Mouse (Mus musculus): ENCODE data around the gene Adprm. TPM values are rescaled to one million over a fixed set of nuclear protein-coding genes. Genes with fewer than 3 reads are reported as not detected.
A peak's percentile ranks its signal among the peaks of the same experiment; 100 is the strongest.

The Adprm gene
- total and polyA plus RNA-seq, 2 experiments from 2014 or later: 22.2 to 24.6 TPM

GRCm38 (mm10) chr11:67083239-67083638, 30.8 kb upstream of the Adprm start:
- no peak overlapping the region for H3K4me2 ChIP-seq (ENCODE audit: low read depth)
- TF ChIP-seq CTCF (IDR thresholded peaks at IDR 0.05; ENCODE audit: low read depth): no peak
- 59% methylated on average over 6 of the region's 6 CpGs for WGBS

DNA sequence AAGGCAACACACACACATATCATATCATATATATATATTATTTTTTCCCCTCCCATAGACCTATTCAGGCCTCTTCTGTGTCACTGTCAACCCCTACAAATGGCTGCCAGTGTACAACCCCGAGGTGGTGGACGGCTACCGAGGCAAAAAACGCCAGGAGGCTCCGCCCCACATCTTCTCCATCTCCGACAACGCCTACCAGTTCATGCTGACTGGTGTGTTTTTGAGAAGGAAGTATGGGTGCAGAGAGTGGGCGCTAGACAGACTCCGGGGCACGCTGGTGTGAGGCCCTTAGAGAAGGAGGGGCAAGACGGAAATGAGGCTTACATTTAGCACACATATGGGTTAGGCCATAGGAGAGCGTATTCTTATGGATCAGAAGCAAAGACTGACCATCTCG, 30.4 kb upstream of the Adprm start:
- Histone ChIP-seq H3K4me2 (ENCODE audit: low read depth) (no peak overlapping the region), H3K36me3 (ENCODE audit: insufficient read depth) (no peaks in the 10 kb centered on the region), H3K27me3 (ENCODE audit: insufficient read depth, low read length) (peaks cover 7% of the 10 kb centered on the region), H3K27ac (ENCODE audit: low read depth, low read length) (no peak overlapping the region), H3K9ac (no peak overlapping the region), H3K9me3 (ENCODE audit: low read length) (no peaks in the 10 kb centered on the region), H3K4me1 (ENCODE audit: insufficient read depth) (no peaks in the 10 kb centered on the region), H3K4me3 (ENCODE audit: low read depth, low read length) (no peak overlapping the region)
- DNase-seq (no peak), ATAC-seq (no peak)
- WGBS: 87% methylated on average over 13 of the region's 13 CpGs
- TF ChIP-seq CTCF (IDR thresholded peaks at IDR 0.05; ENCODE audit: low read depth): no peak

More at GRCm38 (mm10) chr11:67083239-67083638, 30.8 kb upstream of the Adprm start:
- Histone ChIP-seq H3K27ac (ENCODE audit: low read depth, low read length) (no peak overlapping the region), H3K9ac (no peak overlapping the region), H3K9me3 (ENCODE audit: low read length) (no peaks in the 10 kb centered on the region), H3K36me3 (ENCODE audit: insufficient read depth) (no peaks in the 10 kb centered on the region), H3K4me1 (ENCODE audit: insufficient read depth) (no peaks in the 10 kb centered on the region), H3K4me3 (ENCODE audit: low read depth, low read length) (no peak overlapping the region), H3K27me3 (ENCODE audit: insufficient read depth, low read length) (peaks cover 7% of the 10 kb centered on the region)
- no peak for ATAC-seq
- no peak for DNase-seq

DNA sequence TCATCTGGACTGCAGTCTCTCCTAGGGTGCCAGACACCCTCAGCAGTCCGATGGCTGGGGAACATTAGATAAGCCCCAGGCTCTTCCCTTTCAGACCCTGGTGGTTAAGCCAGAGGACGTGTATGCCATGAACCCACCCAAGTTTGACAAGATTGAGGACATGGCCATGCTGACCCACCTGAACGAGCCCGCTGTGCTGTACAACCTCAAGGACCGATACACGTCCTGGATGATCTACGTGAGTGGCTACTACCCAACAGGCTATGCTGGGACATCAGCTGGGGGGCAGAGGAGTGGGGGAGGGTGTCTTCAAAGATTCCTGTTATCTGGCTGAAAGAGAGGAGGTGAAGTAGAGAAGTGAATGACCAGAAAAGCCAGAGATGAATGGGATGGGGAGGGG, 29.8 kb upstream of the Adprm start:
- Histone ChIP-seq H3K9ac (no peak overlapping the region), H3K27ac (ENCODE audit: low read depth, low read length) (no peak overlapping the region), H3K36me3 (ENCODE audit: insufficient read depth) (no peaks in the 10 kb centered on the region), H3K4me1 (ENCODE audit: insufficient read depth) (no peaks in the 10 kb centered on the region), H3K27me3 (ENCODE audit: insufficient read depth, low read length) (peaks cover 7% of the 10 kb centered on the region), H3K9me3 (ENCODE audit: low read length) (no peaks in the 10 kb centered on the region), H3K4me2 (ENCODE audit: low read depth) (no peak overlapping the region), H3K4me3 (ENCODE audit: low read depth, low read length) (no peak overlapping the region)
- DNase-seq: no peak
- TF ChIP-seq CTCF (IDR thresholded peaks at IDR 0.05; ENCODE audit: low read depth): no peak
- ATAC-seq: no peak
- 89% methylated on average over 7 of the region's 7 CpGs for WGBS

- Histone ChIP-seq H3K4me1 (ENCODE audit: insufficient read depth) (no peaks in the 10 kb centered on the region), H3K4me3 (ENCODE audit: low read depth, low read length) (no peak overlapping the region), H3K27ac (ENCODE audit: low read depth, low read length) (no peak overlapping the region), H3K9ac (no peak overlapping the region), H3K27me3 (ENCODE audit: insufficient read depth, low read length) (peaks cover 7% of the 10 kb centered on the region), H3K4me2 (ENCODE audit: low read depth) (no peak overlapping the region), H3K36me3 (ENCODE audit: insufficient read depth) (no peaks in the 10 kb centered on the region), H3K9me3 (ENCODE audit: low read length) (no peaks in the 10 kb centered on the region)
- DNase-seq: no peak
- TF ChIP-seq CTCF (IDR thresholded peaks at IDR 0.05; ENCODE audit: low read depth): no peak
- ATAC-seq: no peak
- 6% methylated on average over 11 of the region's 11 CpGs for WGBS
Observed at GRCm38 (mm10) chr11:67081125-67081649, 28.8 kb upstream of the Adprm start.

- H3K27ac ChIP-seq (ENCODE audit: low read depth, low read length): no peak overlapping the region
- no peaks in the 10 kb centered on the region for H3K36me3 ChIP-seq (ENCODE audit: insufficient read depth)
- WGBS: 6% methylated on average over 3 of the region's 3 CpGs
Observed at GRCm38 (mm10) chr11:67080168-67080567, 27.8 kb upstream of the Adprm start.

GRCm38 (mm10) chr11:67079740-67080139, 27.3 kb upstream of the Adprm start:
- H3K4me3 ChIP-seq (ENCODE audit: low read depth, low read length): no peak overlapping the region
- no peak for ATAC-seq
- no peak overlapping the region for H3K27ac ChIP-seq (ENCODE audit: low read depth, low read length)
- no peaks in the 10 kb centered on the region for H3K9me3 ChIP-seq (ENCODE audit: low read length)
- 59% methylated on average over 11 of the region's 11 CpGs for WGBS
- no peaks in the 10 kb centered on the region for H3K4me1 ChIP-seq (ENCODE audit: insufficient read depth)
- peaks cover 7% of the 10 kb centered on the region for H3K27me3 ChIP-seq (ENCODE audit: insufficient read depth, low read length)
- H3K36me3 ChIP-seq (ENCODE audit: insufficient read depth): no peaks in the 10 kb centered on the region
- H3K9ac ChIP-seq: no peak overlapping the region
- H3K4me2 ChIP-seq (ENCODE audit: low read depth): no peak overlapping the region
- no peak for DNase-seq
- no peak for TF ChIP-seq CTCF (IDR thresholded peaks at IDR 0.05; ENCODE audit: low read depth)

More at GRCm38 (mm10) chr11:67080168-67080567, 27.8 kb upstream of the Adprm start:
- peak; percentile 72 for TF ChIP-seq CTCF (IDR thresholded peaks at IDR 0.05; ENCODE audit: low read depth)
- no peak overlapping the region for H3K4me2 ChIP-seq (ENCODE audit: low read depth)
- H3K4me1 ChIP-seq (ENCODE audit: insufficient read depth): no peaks in the 10 kb centered on the region
- ATAC-seq (peak; percentile 71; the same call in 1 of the 2 replicates), DNase-seq (peak; percentile 65)
- peaks cover 7% of the 10 kb centered on the region for H3K27me3 ChIP-seq (ENCODE audit: insufficient read depth, low read length)
- H3K4me3 ChIP-seq (ENCODE audit: low read depth, low read length): no peak overlapping the region
- H3K9ac ChIP-seq: no peak overlapping the region
- no peaks in the 10 kb centered on the region for H3K9me3 ChIP-seq (ENCODE audit: low read length)

GRCm38 (mm10) chr11:67078888-67079287, 26.5 kb upstream of the Adprm start:
- no peak overlapping the region for H3K9ac ChIP-seq
- H3K27me3 ChIP-seq (ENCODE audit: insufficient read depth, low read length): peaks cover 7% of the 10 kb centered on the region
- 92% methylated on average over 6 of the region's 6 CpGs for WGBS
- no peak overlapping the region for H3K4me3 ChIP-seq (ENCODE audit: low read depth, low read length)
- no peak for DNase-seq
- H3K36me3 ChIP-seq (ENCODE audit: insufficient read depth): no peaks in the 10 kb centered on the region
- no peak for TF ChIP-seq CTCF (IDR thresholded peaks at IDR 0.05; ENCODE audit: low read depth)
- H3K4me2 ChIP-seq (ENCODE audit: low read depth): no peak overlapping the region
- H3K27ac ChIP-seq (ENCODE audit: low read depth, low read length): no peak overlapping the region
- H3K4me1 ChIP-seq (ENCODE audit: insufficient read depth): no peaks in the 10 kb centered on the region
- no peaks in the 10 kb centered on the region for H3K9me3 ChIP-seq (ENCODE audit: low read length)
- no peak for ATAC-seq
